Mouse (Mus musculus) v-Abl transformed pro-B cells (cell line): ENCODE measurements around the gene Pkm.

Experiments
- in situ Hi-C, 2 experiments: fragments of 400-800 bp; cut with MboI; formaldehyde crosslinking; loops; one replicate each; pipeline ENCODE4 v1.15.1; 2025; ENCODE audit not compliant: unreplicated experiment in 2 of 2

The Pkm gene

DNA sequence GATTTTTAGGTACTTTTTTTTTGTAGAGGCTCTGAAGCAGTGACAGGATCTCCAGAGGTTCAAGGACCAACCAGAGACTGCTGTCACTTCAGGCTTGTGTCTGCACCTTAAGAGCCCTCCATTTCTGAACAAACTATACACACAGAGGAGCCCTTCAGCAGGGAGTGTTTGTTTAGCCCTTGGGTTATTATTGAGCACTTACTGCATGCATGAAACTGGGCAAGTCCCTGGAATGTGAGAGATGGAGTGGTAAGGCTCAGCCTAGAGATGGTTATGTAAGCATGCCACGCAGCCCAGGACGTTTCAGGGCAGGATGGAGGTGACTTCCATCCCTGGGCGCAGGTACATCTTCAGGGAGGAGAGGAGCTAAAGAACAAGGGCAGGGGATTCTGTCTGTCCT lies 40.2 kb downstream of the Pkm start:
- in situ Hi-C loops: no loop called here

DNA sequence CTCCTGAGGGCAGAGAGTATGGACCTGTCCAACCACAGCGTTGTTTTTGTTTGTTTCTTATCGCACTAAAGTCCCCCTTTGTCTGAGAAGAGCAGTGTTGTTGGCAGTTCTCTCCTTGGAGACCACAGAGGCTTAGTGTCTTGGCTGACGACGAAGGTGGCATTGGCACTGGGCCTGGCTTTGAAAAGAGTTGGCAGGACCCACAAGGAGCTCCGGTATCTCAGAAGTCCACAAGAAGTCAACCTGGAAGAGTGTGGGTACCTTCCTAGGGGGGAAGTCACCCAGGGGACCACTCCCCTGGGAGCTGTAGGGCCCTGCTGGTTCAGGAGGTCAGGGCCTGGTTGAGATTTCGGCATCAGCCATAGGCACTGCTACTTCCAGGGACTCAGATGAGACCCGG lies 44.9 kb downstream of the Pkm start:
- in situ Hi-C loops: no loop called here

- in situ Hi-C loops: no loop called here
Observed at GRCm38 (mm10) chr9:59703099-59703498, 46.9 kb downstream of the Pkm start.

GRCm38 (mm10) chr9:59706850-59707825 lies 51.0 kb downstream of the Pkm start:
- in situ Hi-C loops: no loop called here

DNA sequence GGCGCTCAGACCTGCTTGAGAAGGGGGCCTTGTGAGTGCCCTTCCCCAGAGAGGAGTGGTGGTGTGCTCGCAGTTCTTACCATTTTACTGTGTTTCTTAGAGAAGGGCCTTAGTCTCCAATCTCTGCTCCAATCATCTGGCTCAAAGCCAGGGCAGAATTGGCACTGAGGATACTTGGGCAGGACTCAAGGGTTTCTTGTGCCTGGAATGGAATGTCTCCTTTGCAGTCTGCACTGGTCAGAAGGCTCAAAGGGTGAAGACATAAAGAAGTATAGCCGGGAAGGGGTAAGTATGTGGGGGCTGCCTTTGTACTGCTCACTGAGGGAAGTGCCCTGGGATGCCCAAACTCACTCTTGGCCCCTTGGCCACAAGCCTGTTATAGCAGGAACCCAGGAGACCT lies 53.1 kb downstream of the Pkm start:
- in situ Hi-C loops: no loop called here

DNA sequence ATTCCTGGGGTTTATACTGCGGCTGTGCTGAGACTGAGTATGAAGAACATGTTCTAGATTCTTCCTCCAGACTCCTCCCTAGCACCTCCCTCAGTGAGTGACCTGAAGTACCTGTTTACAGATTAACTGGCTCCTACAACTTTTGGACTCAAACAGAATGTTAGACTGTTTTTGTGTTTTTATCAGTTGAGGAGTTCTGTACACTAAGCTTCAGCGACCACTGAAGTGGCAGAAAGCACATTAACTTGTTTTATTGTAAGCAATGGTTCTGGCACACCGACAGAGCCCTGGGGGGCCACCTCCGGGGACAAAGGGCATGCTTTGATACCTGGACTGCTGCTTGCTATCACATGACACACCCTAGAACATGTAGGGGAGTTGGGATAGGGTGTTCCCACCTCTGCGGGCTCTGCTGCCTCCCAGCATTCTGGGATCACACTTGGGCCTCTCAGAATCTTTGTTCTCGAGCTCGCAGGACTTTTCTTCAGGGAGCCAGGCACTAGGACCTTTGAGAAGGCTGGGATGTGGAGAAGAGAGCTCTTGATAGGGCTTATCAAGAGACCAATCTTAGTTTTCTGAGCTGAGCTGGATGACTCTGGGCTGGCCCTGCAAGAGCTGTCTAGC lies 60.2 kb downstream of the Pkm start:
- in situ Hi-C loops: no loop called here

DNA sequence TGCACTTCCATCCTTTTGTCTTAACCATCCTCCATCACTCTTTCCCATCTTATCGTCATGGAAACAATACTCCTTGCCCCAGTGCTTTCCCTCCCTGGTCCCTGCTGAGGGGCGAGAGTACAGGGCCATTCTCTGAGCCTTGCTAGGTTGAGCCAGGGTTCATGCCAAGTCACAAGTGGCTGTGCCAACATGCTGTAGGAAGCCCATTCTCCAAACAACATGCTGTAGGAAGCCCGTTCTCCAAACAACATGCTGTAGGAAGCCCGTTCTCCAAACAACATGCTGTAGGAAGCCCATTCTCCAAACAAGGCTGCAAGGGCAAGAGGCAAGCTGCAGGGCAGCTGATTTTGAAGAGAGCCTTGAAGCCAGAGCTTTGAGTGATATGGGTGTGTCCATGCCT lies 62.1 kb downstream of the Pkm start:
- in situ Hi-C loops: no loop called here

- in situ Hi-C loops: loop anchor here (5.0 kb wide), 2 partner anchors 236 to 246 kb away; no protein-coding TSS in a partner anchor
Observed at GRCm38 (mm10) chr9:59721144-59721543, 65.0 kb downstream of the Pkm start.

- in situ Hi-C loops: loop anchor here (5.0 kb wide), 2 partner anchors 234 to 244 kb away; no protein-coding TSS in a partner anchor
Observed at GRCm38 (mm10) chr9:59723096-59723657, 67.0 kb downstream of the Pkm start.

- in situ Hi-C loops: loop anchor here (5.0 kb wide), 2 partner anchors 233 to 243 kb away; no protein-coding TSS in a partner anchor
Observed at GRCm38 (mm10) chr9:59723791-59724442, 67.7 kb downstream of the Pkm start.

GRCm38 (mm10) chr9:59725515-59725914 lies 69.3 kb downstream of the Pkm start:
- in situ Hi-C loops: no loop called here

DNA sequence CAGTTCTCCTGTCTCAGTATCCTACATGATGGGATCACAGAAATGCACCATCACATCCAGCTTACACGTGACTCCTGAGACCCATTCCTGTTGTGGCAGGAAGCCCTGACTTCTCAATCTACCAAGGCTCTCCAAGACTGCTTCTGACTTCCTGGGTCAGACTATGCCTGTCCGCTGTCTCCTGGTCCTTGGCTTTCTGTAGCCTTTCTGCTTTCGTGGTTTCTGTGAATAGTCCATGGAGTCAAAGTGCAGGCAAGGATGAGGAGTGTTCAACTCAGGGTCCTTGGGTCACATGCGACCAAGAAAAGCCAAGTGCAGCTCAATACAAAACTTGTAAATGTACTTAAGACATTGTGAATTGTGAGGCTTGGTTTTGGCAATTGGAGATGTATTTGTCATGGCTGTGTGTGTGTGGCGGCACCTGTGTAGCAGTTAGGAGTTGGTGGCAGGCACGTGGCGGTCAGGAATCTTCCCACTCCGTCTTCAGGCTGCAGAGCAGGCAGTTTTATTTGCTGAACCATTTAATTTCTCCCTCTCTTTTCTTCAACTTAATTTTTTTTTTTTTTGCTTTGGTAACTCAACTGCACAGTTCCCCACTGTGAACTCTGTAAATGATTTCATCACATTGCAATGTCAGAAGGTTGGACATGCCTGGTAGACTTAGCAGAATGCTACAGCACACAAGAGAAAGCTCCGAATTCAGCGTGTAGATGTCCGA lies 71.6 kb downstream of the Pkm start:
- in situ Hi-C loops: no loop called here
